Mouse (Mus musculus) common myeloid progenitor, adult 5-6 weeks (primary cell): ENCODE results near the gene Rims3. TPM values are rescaled to one million over a fixed set of nuclear protein-coding genes. Genes with fewer than 3 reads are reported as not detected.
A peak's percentile ranks its signal among the peaks of the same experiment; 100 is the strongest.

ENCODE experiments used
- ATAC-seq: replicated peaks from 2 replicates; pipeline ENCODE4 v1.8.0; 2016; ENCODE audit warnings: low read depth, mild to moderate bottlenecking, moderate TSS enrichment, inconsistent platforms; ENCODE audit not compliant: poor library complexity, severe bottlenecking
- total RNA-seq: library from RNA; stranded (forward); fragments of 200-1000, 187-1606 nt; gene quantifications from 2 replicates; pipeline ENCODE4 v1.2.3, GENCODE M21; 2017

Gene Rims3
- total RNA-seq, 1 experiment from 2014 or later = 0.05 TPM

DNA sequence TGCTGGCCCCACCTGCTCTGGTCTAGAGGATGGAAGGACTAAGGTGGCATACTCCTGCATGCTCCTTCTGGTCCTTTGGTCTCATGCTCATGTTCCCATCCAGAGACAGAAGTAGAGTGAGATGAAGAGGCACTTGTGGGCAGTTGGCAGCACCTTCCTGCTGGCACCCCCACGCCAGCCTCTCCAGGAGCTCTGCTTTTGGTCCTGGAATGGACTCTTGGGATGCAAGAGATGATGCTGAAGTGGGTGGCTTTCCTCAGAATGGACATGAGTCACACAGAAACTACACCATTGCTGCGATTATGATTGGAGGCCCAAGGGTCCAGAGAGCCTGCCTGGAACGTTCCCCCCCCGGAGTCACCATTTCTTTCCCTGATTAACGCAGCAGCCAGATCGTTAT is 5.7 kb upstream of the Rims3 start:
- ATAC-seq = no peak

GRCm38 (mm10) chr4:120849451-120849850 is 5.2 kb upstream of the Rims3 start:
- no peak for ATAC-seq

GRCm38 (mm10) chr4:120850946-120851345 is 3.7 kb upstream of the Rims3 start:
- peak; percentile 74 for ATAC-seq

DNA sequence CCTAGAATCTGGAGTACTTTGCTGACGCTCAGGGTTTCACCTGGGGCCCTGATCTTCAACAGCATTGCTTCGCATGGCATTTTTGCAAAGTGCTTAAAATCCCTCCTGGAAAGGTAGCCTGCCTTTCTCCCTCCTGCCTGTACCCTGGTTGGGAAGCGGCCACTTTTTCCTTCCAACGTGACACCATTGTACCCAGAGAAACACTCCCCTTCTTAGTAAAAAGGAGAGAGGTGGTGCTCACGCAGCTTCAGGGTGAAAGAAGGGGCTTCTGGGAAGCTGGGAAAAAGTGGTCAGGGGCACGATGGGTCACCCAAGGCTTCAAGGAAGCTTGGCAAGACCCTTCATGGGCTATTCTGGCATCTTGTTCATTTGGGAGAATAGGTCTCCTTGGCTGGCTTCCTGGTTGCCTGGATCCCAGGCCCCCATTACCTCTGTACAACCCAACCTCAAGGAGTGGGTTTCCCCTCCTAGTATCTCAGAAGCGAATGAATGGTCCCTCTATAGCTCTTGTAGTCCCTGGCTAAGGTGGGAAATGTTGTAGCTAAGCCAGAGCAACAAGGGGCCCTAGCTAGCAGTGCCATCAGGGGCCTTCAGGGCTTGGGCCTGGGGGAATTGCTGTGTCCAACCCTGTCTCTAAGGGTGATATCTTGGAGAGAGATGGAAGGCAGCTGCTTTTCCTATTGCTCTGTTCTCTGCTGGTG is 894 bp downstream of the Rims3 start:
- no peak for ATAC-seq

DNA sequence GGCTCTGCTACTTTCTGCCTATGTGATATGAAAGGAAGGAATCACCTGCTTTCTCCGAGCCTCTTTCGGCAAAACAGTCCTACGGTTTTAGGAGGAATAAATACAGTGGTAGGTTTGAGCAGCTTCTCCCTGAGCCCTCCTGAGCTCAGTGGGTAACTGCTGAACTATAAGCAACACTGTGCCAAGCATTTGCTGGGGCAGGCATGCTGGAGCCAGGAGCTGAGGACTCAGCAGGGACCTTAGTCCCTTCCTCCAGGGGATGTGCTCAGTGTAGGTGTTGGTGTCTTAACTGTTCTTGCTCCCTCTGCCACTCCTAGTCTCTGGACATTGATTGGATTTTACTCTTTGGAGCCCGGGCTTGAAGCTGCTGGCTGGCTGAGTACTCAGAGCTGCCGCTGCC is 1.8 kb downstream of the Rims3 start:
- ATAC-seq = no peak

DNA sequence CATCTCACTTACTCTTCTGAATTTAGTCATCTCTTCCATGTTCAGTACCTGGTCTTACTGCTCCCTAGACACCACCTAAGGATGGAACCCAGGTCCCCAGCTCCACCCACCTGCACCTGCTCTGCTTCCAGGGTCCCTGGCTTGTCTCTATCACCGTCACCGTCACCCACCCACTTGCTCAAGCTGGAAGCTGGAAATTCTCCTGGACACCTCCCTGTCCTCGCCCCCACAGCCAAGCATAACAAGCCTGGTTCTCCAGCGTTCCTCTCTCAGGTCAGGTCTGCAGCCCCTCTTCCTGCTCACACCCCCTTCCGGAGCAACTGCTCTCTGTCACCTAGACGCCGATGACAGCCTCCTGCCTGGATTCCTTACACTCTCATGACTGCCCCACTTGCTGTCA is 5.2 kb downstream of the Rims3 start:
- no peak for ATAC-seq

- peak; percentile 95 for ATAC-seq
These were observed 11.6 kb downstream of the Rims3 start for GRCm38 (mm10) chr4:120866211-120866610.

GRCm38 (mm10) chr4:120868246-120868645 is 13.6 kb downstream of the Rims3 start:
- ATAC-seq = no peak

GRCm38 (mm10) chr4:120868988-120869387 is 14.4 kb downstream of the Rims3 start:
- ATAC-seq = no peak

DNA sequence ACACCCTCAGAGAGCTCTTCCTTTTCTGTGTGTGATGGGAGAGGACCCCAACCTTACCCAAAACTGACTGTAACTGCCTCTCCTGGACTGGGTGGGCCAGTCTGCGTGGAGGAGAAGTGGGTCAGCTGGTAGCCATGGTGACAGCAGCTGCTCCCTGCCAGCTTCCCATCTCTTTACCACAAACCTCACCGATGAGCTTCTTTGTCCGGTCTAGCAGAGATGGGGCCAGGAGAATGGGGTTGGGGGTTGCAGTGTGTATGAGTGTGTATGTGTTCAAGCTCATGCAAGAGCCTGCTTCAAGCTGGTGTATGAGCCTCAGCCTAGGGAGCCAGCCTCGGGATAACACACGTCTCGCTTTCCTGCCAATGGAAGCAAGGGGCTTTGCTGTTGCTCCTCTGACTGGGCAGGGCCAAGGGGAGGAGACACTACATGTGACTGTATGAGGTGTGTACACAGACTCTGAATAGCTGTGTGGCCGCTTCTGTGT is 15.7 kb downstream of the Rims3 start:
- ATAC-seq = no peak

GRCm38 (mm10) chr4:120875961-120876360 is 21.3 kb downstream of the Rims3 start:
- ATAC-seq = no peak

DNA sequence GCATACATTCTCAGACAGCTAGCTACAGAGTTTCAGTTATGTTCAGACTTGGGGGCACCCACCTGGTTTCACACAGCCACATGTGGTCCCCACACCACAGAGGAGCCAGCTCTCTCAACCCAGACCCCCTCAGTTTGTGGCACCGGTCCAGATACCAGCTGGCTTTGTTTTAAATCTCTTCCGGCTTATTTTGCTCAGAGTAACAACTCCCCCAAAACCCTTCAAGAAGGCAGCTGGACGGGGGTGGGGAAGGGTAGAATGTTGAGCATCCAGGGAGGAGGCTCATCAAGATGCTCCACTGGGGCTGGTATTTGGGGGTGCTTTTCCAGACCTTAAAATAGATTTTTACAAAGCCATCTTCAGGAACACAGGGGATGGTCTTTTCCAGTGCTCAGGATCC is 24.1 kb downstream of the Rims3 start:
- ATAC-seq = no peak

GRCm38 (mm10) chr4:120879386-120879785 is 24.8 kb downstream of the Rims3 start:
- ATAC-seq = no peak

DNA sequence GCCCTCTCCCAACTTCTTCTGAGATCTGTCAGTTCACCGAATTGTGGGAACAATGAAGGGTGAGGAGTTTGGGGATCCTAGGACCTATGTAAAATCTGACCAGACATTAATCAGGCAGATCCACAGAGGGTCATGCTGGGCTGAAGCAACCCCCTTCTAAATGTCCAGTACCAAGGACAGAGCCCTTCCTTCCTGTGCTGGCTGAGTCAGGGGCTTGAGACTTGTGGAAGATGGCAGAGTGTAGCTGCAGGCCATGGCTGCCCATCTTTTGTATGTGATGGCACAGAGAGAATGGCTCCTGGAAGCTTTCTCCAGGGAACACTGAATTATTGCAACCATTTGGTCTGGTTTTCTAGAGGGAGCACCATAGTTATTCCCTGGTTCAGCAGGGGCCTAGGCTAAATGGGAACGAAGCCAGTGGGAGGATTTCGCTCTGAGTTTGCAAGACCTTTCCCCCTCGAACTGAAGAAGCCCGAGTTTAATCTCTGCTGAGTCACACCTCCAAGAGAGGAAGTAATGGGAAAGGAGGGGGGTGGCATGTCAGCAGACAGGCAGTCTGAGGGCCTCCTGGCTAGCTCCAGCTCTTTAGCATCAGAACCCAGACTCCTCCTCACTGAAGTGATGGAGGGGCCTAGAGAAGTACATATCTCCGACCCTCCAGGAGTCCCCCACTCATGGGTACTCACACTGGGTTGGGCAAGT is 26.3 kb downstream of the Rims3 start:
- peak; percentile 84 for ATAC-seq

DNA sequence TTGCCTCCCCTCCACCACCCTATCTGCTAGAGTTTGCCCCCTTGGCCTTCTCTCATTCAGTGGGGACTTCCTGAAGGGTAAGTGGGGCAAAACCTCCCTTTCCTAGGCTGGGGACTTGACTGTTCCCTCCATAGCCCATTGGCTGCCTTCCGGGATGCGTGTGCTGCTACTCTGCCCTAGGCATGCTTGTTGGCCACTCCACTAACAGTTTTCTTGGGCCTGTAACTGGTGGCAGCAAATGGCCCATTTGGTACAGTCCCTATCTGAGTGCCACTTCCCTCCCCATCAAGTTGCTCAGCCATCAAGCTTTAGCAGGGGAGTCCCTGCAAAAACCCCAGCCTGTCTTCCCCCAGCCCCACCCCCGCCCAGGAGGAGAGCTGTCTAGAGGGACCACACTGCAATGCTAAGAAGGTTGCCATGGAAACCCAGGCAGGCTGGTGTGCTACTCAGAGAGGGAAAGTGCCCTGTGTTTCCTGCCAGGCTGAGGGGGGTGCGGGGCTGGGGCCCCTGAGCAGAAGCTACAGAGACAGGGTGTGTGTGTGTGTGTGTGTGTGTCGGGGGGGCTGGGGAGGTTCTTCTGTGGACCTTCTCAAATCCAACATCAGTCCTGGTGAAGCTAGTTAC is 27.5 kb downstream of the Rims3 start:
- ATAC-seq = peak; percentile 54; the same call in 1 of the 2 replicates

DNA sequence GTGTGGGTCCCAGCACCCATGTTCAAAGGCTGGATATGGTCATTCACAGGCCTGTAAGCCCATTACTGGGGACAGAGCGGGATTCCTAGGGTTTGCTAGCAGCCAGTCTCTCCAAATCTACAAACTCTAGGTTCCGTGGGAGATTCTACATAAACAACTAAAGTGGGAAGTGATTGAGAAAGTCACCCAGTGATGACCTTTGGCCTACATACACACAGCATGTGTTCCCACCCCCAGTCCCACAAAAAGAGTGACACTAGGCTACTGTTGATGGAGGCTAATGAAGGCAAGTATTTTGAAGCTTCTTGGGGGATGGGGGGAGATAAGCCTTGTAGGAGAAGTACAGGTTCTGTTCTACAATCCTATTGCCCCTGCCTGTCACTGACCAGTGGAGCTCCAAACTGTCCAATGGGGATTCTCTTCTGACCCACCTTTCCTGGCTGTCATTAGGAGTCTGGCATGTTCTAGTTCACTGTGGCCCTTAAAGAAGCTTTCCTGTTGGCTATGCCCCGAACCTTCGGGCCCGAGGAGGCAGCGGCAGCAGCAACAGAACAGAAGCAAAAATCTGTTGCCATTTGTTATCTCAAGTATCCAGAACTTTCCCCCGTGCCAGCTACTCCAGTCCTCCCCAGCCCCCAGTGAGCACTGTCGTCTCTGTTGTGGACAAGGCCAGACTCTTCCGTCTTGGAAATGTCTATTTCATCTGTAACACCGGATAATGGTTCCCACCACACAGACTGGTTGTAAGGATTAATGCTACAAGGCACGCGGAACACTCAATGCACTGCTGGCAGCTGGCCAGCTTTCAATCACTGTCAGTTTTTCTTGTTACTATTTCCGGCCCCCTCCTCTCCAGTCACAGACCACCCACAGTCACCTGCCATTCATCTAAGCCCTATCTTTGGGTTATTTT is 30.8 kb downstream of the Rims3 start:
- ATAC-seq = no peak

- no peak for ATAC-seq
These were observed 31.5 kb downstream of the Rims3 start for GRCm38 (mm10) chr4:120886131-120886530.

DNA sequence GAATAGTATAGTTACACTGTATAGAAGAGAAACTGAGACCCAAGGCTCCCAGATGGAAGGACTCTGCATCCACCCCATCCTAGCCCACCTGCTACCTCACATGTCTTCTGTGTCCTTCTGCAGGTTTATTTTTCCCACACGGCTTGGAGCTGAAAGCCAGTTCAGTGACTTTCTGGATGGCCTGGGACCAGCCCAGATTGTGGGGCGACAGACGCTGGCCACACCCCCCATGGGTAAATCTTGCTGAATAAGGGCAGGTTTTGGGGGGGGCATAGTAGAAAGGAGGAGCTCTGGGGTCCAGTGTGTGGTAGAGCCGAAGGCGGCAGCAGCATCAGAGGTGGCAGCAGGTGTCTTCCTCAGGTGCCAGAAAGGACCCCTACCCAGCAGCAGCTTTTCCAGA is 32.2 kb downstream of the Rims3 start:
- no peak for ATAC-seq

DNA sequence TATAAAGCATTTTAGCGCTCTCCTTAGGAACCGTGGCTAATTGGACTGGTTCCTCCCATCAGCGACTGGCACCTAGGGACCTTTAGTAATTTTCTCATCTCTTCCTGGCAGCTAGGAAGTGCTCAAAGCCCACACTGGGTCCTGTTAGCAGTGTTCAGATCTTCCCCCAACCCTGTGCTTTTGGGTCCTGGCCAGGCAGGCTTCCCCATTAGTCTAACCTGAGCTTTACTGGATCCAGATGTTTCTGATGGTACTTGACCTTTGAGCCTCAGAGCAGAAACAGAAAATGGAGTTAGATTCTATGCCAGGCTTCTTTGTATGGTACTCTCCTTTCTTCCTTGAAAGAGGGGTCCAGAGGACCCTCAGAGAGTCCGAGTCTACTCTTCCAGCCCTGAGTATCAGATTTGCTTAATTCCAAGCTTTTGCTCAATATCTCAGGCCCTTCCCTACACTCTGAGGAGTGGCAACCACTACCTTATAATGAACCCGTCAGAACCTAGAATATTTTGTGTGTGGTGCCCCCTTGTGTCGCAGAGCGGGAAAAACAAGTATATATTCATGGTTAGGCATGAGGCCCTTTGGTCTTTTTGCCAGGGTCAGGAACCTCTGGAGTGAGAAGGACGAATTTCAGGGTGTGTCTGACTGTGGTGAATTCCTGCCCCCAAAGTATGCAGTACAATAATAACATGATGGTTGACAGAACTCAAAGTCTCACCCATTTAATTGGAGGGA is 32.9 kb downstream of the Rims3 start:
- peak; percentile 83 for ATAC-seq

DNA sequence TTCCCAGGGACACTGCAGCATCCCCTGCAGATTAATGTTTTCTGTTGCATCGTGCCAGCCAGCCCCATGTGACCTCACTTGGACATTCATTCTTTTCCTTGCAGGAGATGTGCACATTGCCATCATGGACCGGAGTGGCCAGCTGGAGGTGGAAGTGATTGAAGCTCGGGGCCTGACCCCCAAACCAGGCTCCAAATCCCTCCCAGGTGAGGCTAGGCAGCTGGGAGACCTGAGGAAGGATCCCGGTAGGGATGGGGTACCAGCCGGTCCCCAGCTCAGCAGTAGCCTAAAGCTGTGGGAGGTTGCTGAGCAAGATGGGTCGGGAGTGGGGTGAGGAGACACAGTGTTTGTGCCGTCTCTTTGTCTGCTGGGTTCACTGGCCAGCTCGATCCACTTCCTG is 34.3 kb downstream of the Rims3 start:
- no peak for ATAC-seq
